Mouse (Mus musculus) heart, embryonic 16.5 days (tissue): Measurements from ENCODE around the gene Ldlrap1. TPM values are rescaled to one million over a fixed set of nuclear protein-coding genes. Genes with fewer than 3 reads are reported as not detected.
"Not testable (repeated sequence)": the region's sequence is repeated elsewhere in the genome, so short reads cannot be mapped to it uniquely, and the experiment has no call there.

Experiments
- ATAC-seq: fragments of 200-750 bp; cut with Nextera tagmentation; replicated peaks from 2 replicates; pipeline ENCODE4 v1.8.0; 2017; ENCODE audit warnings: moderate number of reproducible peaks; ENCODE audit not compliant: insufficient read depth, low FRiP score; ENCODE audit errors: extremely low read depth
- H3K27ac ChIP-seq: fragments of 300-500 bp; sonication (generic); 2 replicates; pipeline ENCODE4 v1.5.1; 2014; ENCODE audit warnings: mild to moderate bottlenecking, low read length, control low read depth, moderate library complexity
- H3K27me3 ChIP-seq: fragments of 300-500 bp; sonication (generic); 2 replicates; pipeline ENCODE4 v1.6.1; 2014; ENCODE audit warnings: low read length, mixed read lengths; ENCODE audit not compliant: control insufficient read depth, insufficient read depth
- H3K36me3 ChIP-seq: fragments of 300-500 bp; sonication (generic); 2 replicates; pipeline ENCODE4 v1.6.1; 2014; ENCODE audit not compliant: control insufficient read depth, insufficient read depth
- H3K4me1 ChIP-seq: fragments of 300-500 bp; sonication (generic); 2 replicates; pipeline ENCODE4 v1.6.1; 2014; ENCODE audit warnings: low read length, mixed read lengths; ENCODE audit not compliant: control insufficient read depth, insufficient read depth
- H3K4me2 ChIP-seq: fragments of 300-500 bp; sonication (generic); 2 replicates; pipeline ENCODE4 v1.6.1; 2014; ENCODE audit warnings: low read depth, mild to moderate bottlenecking, control low read depth, low read length
- H3K4me3 ChIP-seq: fragments of 300-500 bp; sonication (generic); 2 replicates; pipeline ENCODE4 v1.5.1; 2014; ENCODE audit warnings: mild to moderate bottlenecking, control low read depth, low read length
- H3K9ac ChIP-seq: fragments of 300-500 bp; sonication (generic); 2 replicates; pipeline ENCODE4 v1.6.1; 2014; ENCODE audit warnings: low read length, control low read depth
- H3K9me3 ChIP-seq: fragments of 300-500 bp; sonication (generic); replicated peaks from 2 replicates; pipeline ENCODE4 v1.6.1; 2016; ENCODE audit warnings: low read length; ENCODE audit not compliant: control insufficient read depth
- WGBS: fragments of 180-500 bp; shearing (Covaris S2); extraction: QIAGEN DNeasy Blood & Tissue Kit; methylation state at CpG from one replicate; pipeline ENCODE4 v1.1.7; 2014; 5-methylcytosine and 5-hydroxymethylcytosine counted together
- polyA plus RNA-seq: library from polyadenylated mRNA; unstranded; fragments of >200 nt; fragmentation: Nextera tagmentation; extraction: Ambion mirVana; gene quantifications from 2 replicates; pipeline ENCODE4 v1.2.1, GENCODE M21; 2015

Ldlrap1 gene
- polyA plus RNA-seq, 1 experiment from 2014 or later, result 14.7 TPM

- Histone ChIP-seq H3K27ac (no peak overlapping the region), H3K9me3 (no peaks in the 10 kb centered on the region), H3K4me1 (peaks cover 14% of the 10 kb centered on the region), H3K36me3 (peaks cover 3% of the 10 kb centered on the region; the same call in 1 of the 2 replicates), H3K4me3 (no peak overlapping the region), H3K4me2 (no peak overlapping the region), H3K9ac (no peak overlapping the region), H3K27me3 (no peaks in the 10 kb centered on the region)
- no peak for ATAC-seq
- 50% methylated on average over 3 of the region's 3 CpGs for WGBS
These were observed 31.0 kb upstream of the Ldlrap1 start for GRCm38 (mm10) chr4:134798861-134799260.

DNA sequence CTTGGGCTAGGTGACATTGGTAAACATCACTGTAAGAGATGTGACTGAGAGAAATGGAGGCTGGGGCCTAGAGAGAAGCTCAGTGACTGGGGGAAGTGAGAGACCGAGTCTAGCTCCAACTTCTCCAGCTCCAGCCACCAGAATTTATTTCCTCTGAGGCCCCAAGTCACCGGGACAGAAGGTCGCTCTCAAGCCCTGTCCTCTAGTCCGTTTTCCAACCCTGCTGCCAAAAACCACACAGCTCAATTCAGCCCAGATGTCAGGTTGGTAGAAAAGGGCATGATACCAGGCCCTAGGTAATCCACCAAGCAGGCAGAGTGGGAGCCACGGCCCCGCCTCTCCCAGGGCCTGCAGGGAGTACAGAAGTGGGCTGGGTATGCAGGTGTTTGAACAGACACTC, 29.8 kb upstream of the Ldlrap1 start:
- 58% methylated on average over 6 of the region's 6 CpGs for whole genome bisulfite sequencing
- H3K36me3 ChIP-seq, result 0 out of 2 replicates have a peak, but pooled peaks cover 3% of the 10 kb centered on the region

DNA sequence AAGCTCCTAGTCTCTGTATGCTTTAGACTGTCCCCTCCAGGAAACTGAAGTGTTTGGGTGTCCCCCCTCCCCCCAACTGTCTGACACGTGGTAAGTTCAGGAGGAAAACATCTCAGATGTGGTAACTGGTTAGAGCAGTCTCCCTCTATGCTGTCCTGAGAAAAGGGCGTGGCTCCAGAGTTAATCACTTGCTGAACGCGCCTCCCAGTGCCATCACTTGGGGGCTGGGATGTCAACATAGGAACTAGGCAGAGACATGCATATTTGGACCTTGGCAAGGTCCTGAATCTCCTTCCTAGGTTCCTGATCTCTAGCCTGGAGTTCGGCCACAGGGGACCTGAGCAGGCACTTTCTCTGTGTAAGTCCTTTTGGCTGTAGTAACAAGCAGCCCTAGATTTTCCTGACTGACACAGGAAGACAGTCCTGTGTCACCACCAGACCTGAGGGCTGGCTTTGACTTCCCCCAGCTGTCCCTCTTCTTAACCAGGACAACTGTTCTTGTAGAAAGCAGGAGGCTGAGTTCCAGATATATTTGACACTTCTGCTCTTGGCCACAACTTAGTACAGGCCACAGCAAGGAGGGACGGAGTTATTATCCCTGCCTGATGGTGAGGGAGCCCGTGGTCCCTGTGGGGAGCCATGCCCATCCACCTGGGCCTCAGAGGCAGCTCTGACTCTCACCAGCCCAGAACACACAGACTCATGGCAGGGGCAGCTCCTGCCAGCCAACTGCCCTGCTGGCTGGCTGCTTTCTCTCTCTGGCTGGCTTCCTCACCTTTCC, 28.9 kb upstream of the Ldlrap1 start:
- Histone ChIP-seq H3K9me3 (no peaks in the 10 kb centered on the region), H3K4me1 (peaks cover 14% of the 10 kb centered on the region), H3K27me3 (no peaks in the 10 kb centered on the region), H3K36me3 (no peaks in the 10 kb centered on the region), H3K4me3 (no peak overlapping the region), H3K4me2 (no peak overlapping the region), H3K27ac (no peak overlapping the region; the same call in 1 of the 2 replicates), H3K9ac (peak overlapping the region; percentile 46; the same call in 1 of the 2 replicates)
- no peak; the same call in 1 of the 2 replicates for ATAC-seq
- WGBS, result 19% methylated on average over 7 of the region's 7 CpGs

More for the DNA sequence above, 29.8 kb upstream of the Ldlrap1 start:
- Histone ChIP-seq H3K9me3 (no peaks in the 10 kb centered on the region), H3K4me3 (no peak overlapping the region), H3K4me1 (peaks cover 14% of the 10 kb centered on the region), H3K4me2 (no peak overlapping the region), H3K27ac (no peak overlapping the region; the same call in 1 of the 2 replicates), H3K9ac (peak overlapping the region; percentile 46; the same call in 1 of the 2 replicates), H3K27me3 (no peaks in the 10 kb centered on the region)
- no peak for ATAC-seq

- Histone ChIP-seq H3K36me3 (no peaks in the 10 kb centered on the region), H3K27me3 (no peaks in the 10 kb centered on the region), H3K4me1 (peaks cover 14% of the 10 kb centered on the region), H3K9ac (no peak overlapping the region), H3K4me2 (no peak overlapping the region), H3K9me3 (no peaks in the 10 kb centered on the region), H3K4me3 (no peak overlapping the region), H3K27ac (no peak overlapping the region)
- 77% methylated on average over 5 of the region's 5 CpGs for WGBS
- ATAC-seq, result no peak
These were observed 28.1 kb upstream of the Ldlrap1 start for GRCm38 (mm10) chr4:134795819-134796485.

DNA sequence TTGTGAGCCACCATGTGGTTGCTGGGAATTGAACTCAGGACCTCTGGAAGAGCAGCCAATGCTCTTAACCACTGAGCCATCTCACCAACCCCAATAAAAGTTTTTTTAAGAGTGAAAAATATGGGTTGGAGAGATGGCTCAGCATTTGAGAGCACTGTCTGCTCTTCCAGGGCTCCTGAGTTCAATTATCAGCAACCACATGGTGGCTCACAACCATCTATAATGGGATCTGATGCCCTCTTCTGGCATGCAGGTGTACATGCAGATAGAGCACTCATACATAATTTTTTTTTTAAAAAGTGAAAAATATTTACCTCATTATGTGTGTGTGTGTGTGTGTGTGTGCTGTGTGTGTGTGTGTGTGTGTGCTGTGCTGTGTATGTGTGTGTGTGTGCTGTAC, 27.1 kb upstream of the Ldlrap1 start:
- not testable (repeated sequence) for H3K27ac ChIP-seq, H3K9me3 ChIP-seq, H3K4me3 ChIP-seq, ATAC-seq, H3K4me2 ChIP-seq, H3K27me3 ChIP-seq, H3K9ac ChIP-seq, H3K36me3 ChIP-seq
- H3K4me1 ChIP-seq, result peaks cover 14% of the 10 kb centered on the region

- peaks cover 12% of the 10 kb centered on the region for H3K4me1 ChIP-seq
- no peak overlapping the region for H3K4me2 ChIP-seq
- WGBS, result 42% methylated on average over 10 of the region's 10 CpGs
- no peaks in the 10 kb centered on the region for H3K9me3 ChIP-seq
- H3K27me3 ChIP-seq, result no peaks in the 10 kb centered on the region
- no peak for ATAC-seq
- H3K27ac ChIP-seq, result no peak overlapping the region
- H3K4me3 ChIP-seq, result no peak overlapping the region
- no peaks in the 10 kb centered on the region for H3K36me3 ChIP-seq
- no peak overlapping the region for H3K9ac ChIP-seq
These were observed 25.6 kb upstream of the Ldlrap1 start for GRCm38 (mm10) chr4:134793213-134793956.

GRCm38 (mm10) chr4:134791731-134792130, 23.9 kb upstream of the Ldlrap1 start:
- no peak for ATAC-seq
- 59% methylated on average over 6 of the region's 6 CpGs for WGBS

GRCm38 (mm10) chr4:134786946-134787345, 19.1 kb upstream of the Ldlrap1 start:
- Histone ChIP-seq H3K27me3 (no peaks in the 10 kb centered on the region), H3K9me3 (no peaks in the 10 kb centered on the region), H3K4me2 (no peak overlapping the region), H3K27ac (no peak overlapping the region), H3K9ac (no peak overlapping the region), H3K4me1 (no peaks in the 10 kb centered on the region), H3K36me3 (no peaks in the 10 kb centered on the region), H3K4me3 (no peak overlapping the region)
- 34% methylated on average over 10 of the region's 10 CpGs for WGBS
- peak; percentile 42; the same call in 1 of the 2 replicates for ATAC-seq

More at GRCm38 (mm10) chr4:134791731-134792130, 23.9 kb upstream of the Ldlrap1 start:
- H3K4me3 ChIP-seq, result no peak overlapping the region
- H3K27ac ChIP-seq, result no peak overlapping the region
- H3K9me3 ChIP-seq, result no peaks in the 10 kb centered on the region
- no peaks in the 10 kb centered on the region for H3K27me3 ChIP-seq
- no peak overlapping the region for H3K4me2 ChIP-seq
- H3K36me3 ChIP-seq, result no peaks in the 10 kb centered on the region
- H3K4me1 ChIP-seq, result peaks cover 5% of the 10 kb centered on the region
- no peak overlapping the region for H3K9ac ChIP-seq
